Mouse (Mus musculus) gonadal fat pad, adult 2 months (tissue): ENCODE data around the gene Enpp1. TPM values are rescaled to one million over a fixed set of nuclear protein-coding genes. Genes with fewer than 3 reads are reported as not detected.

Experiments
- DNase-seq: peaks from one replicate; pipeline ENCODE4 v3.0.0-alpha.2; 2012; ENCODE audit warnings: low read depth
- polyA plus RNA-seq: library from polyadenylated mRNA; depleted of rRNA; stranded (reverse); fragments of >200 nt; gene quantifications from 2 replicates; pipeline ENCODE4 v1.2.3, GENCODE M21; 2012

Gene Enpp1
- polyA plus RNA-seq, 1 experiment, result 59.9 TPM

- no peak for DNase-seq
These were observed 1.6 kb downstream of the Enpp1 start for GRCm38 (mm10) chr10:24710361-24710760.

GRCm38 (mm10) chr10:24707745-24708144 lies 4.2 kb downstream of the Enpp1 start:
- peak; percentile 72 for DNase-seq

- no peak for DNase-seq
These were observed 5.4 kb downstream of the Enpp1 start for GRCm38 (mm10) chr10:24706431-24707140.

- DNase-seq, result no peak
These were observed 9.3 kb downstream of the Enpp1 start for GRCm38 (mm10) chr10:24702698-24703097.

- no peak for DNase-seq
These were observed 13.7 kb downstream of the Enpp1 start for GRCm38 (mm10) chr10:24698131-24698775.

GRCm38 (mm10) chr10:24696761-24697160 lies 15.2 kb downstream of the Enpp1 start:
- DNase-seq, result no peak

GRCm38 (mm10) chr10:24695786-24696185 lies 16.2 kb downstream of the Enpp1 start:
- no peak for DNase-seq

- no peak for DNase-seq
These were observed 29.3 kb downstream of the Enpp1 start for GRCm38 (mm10) chr10:24682518-24683104.

- DNase-seq, result no peak
These were observed 34.3 kb downstream of the Enpp1 start for GRCm38 (mm10) chr10:24677681-24678080.

GRCm38 (mm10) chr10:24674261-24674660 lies 37.7 kb downstream of the Enpp1 start:
- DNase-seq, result no peak

- no peak for DNase-seq
These were observed 39.0 kb downstream of the Enpp1 start for GRCm38 (mm10) chr10:24672948-24673347.

GRCm38 (mm10) chr10:24670548-24670947 lies 41.4 kb downstream of the Enpp1 start:
- DNase-seq, result no peak

GRCm38 (mm10) chr10:24650990-24651569 lies 60.9 kb downstream of the Enpp1 start:
- no peak for DNase-seq

- peak; percentile 70 for DNase-seq
These were observed 63.8 kb downstream of the Enpp1 start for GRCm38 (mm10) chr10:24647996-24648738.

- no peak for DNase-seq
These were observed 66.8 kb downstream of the Enpp1 start for GRCm38 (mm10) chr10:24645169-24645568.

GRCm38 (mm10) chr10:24642796-24643580 lies 69.0 kb downstream of the Enpp1 start:
- DNase-seq, result no peak

- no peak for DNase-seq
These were observed 70.4 kb downstream of the Enpp1 start for GRCm38 (mm10) chr10:24641416-24642140.

- DNase-seq, result no peak
These were observed 71.6 kb downstream of the Enpp1 start for GRCm38 (mm10) chr10:24640186-24640875.

GRCm38 (mm10) chr10:24639596-24639995 lies 72.4 kb downstream of the Enpp1 start:
- no peak for DNase-seq
